Mouse (Mus musculus) embryonic facial prominence, embryonic 15.5 days (tissue): ENCODE data around the gene Nop10. TPM values are rescaled to one million over a fixed set of nuclear protein-coding genes. Genes with fewer than 3 reads are reported as not detected.
A peak's percentile ranks its signal among the peaks of the same experiment; 100 is the strongest.

Experiments
- ATAC-seq: fragments of 200-750 bp; cut with Nextera tagmentation; 2 replicates; pipeline ENCODE4 v1.8.0; 2017; ENCODE audit warnings: low read depth, moderate TSS enrichment; ENCODE audit not compliant: insufficient number of reproducible peaks, low FRiP score, low TSS enrichment
- H3K27ac ChIP-seq: fragments of 300-500 bp; sonication (generic); replicated peaks from 2 replicates; pipeline ENCODE4 v1.5.1; 2015; ENCODE audit warnings: mild to moderate bottlenecking, inconsistent platforms
- H3K27me3 ChIP-seq: fragments of 300-500 bp; sonication (generic); 2 replicates; pipeline ENCODE4 v1.6.1; 2015; ENCODE audit warnings: inconsistent platforms
- H3K36me3 ChIP-seq: fragments of 300-500 bp; sonication (generic); 2 replicates; pipeline ENCODE4 v1.6.1; 2015; ENCODE audit warnings: mild to moderate bottlenecking, inconsistent platforms
- H3K4me1 ChIP-seq: fragments of 300-500 bp; sonication (generic); 2 replicates; pipeline ENCODE4 v1.6.1; 2015; ENCODE audit warnings: inconsistent platforms
- H3K4me2 ChIP-seq: fragments of 300-500 bp; sonication (generic); replicated peaks from 2 replicates; pipeline ENCODE4 v1.6.1; 2015; ENCODE audit warnings: mild to moderate bottlenecking, inconsistent platforms
- H3K4me3 ChIP-seq: fragments of 300-500 bp; sonication (generic); replicated peaks from 2 replicates; pipeline ENCODE4 v1.5.1; 2015; ENCODE audit warnings: mild to moderate bottlenecking, inconsistent platforms
- H3K9ac ChIP-seq: fragments of 300-500 bp; sonication (generic); 2 replicates; pipeline ENCODE4 v1.6.1; 2015; ENCODE audit warnings: inconsistent platforms
- H3K9me3 ChIP-seq: fragments of 300-500 bp; sonication (generic); replicated peaks from 2 replicates; pipeline ENCODE4 v1.6.1; 2016; ENCODE audit warnings: inconsistent platforms
- WGBS: fragments of 180-500 bp; shearing (Covaris S2); methylation state at CpG from one replicate; pipeline ENCODE4 v1.1.7; 2015; 5-methylcytosine and 5-hydroxymethylcytosine counted together
- polyA plus RNA-seq: library from polyadenylated mRNA; unstranded; fragments of >200 nt; fragmentation: Nextera tagmentation; extraction: Ambion mirVana; gene quantifications from 2 replicates; pipeline ENCODE4 v1.2.1, GENCODE M21; 2015

The Nop10 gene
- polyA plus RNA-seq, 1 experiment from 2014 or later: 206 TPM

- Histone ChIP-seq H3K36me3 (no peaks in the 10 kb centered on the region), H3K9ac (no peak overlapping the region), H3K4me1 (peaks cover 13% of the 10 kb centered on the region), H3K9me3 (no peaks in the 10 kb centered on the region), H3K27ac (no peak overlapping the region), H3K4me3 (no peak overlapping the region), H3K27me3 (no peaks in the 10 kb centered on the region), H3K4me2 (no peak overlapping the region)
- WGBS: 69% methylated on average over 14 of the region's 14 CpGs
- no peak for ATAC-seq
Observed at GRCm38 (mm10) chr2:112241787-112242186, 19.9 kb upstream of the Nop10 start.

DNA sequence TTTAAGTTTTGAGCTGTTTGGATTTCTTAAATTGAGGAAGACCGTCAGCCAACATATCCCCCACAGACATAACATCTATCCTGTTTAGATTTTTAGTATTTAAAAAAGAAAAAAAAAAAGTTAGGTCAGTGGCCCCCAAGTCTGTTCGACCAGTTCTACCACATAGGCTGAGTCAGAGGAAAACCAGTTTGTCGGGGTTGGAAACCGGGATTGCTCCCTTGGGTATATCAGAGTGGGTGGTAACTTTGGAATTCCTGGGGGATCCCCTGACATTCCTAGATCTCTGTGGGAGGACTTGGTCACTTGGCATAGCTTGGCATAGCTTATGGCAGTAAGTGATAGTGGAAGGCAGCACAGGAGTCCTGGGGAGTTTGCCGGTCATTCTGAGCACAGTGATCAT is 16.4 kb upstream of the Nop10 start:
- no peaks in the 10 kb centered on the region for H3K9me3 ChIP-seq
- no peak for ATAC-seq
- no peaks in the 10 kb centered on the region for H3K27me3 ChIP-seq
- no peak overlapping the region for H3K27ac ChIP-seq
- H3K4me1 ChIP-seq: peaks cover 4% of the 10 kb centered on the region
- no peak overlapping the region for H3K4me3 ChIP-seq
- 59% methylated on average over 5 of the region's 5 CpGs for WGBS
- no peaks in the 10 kb centered on the region for H3K36me3 ChIP-seq
- H3K9ac ChIP-seq: no peak overlapping the region
- H3K4me2 ChIP-seq: no peak overlapping the region

DNA sequence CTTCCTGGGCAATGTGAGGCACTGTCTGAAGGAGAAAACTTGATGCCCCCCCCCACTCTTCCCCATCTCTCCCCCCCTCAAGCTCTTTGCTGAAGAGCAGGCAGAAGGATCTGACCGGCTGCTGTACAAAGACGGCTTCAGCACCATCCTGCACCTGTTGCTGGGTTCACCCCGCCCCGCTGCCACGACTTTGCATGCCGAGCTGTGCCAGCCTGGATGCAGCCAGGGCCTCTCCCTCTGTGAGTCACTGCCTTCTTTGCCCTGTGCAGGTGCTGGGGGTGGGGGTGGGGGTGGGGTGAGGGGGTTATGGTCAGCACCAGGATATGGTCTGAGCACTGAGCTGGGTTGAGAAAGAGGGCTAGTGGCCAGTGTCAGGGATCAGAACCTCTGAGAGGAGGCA is 15.5 kb upstream of the Nop10 start:
- Histone ChIP-seq H3K9ac (no peak overlapping the region), H3K36me3 (no peaks in the 10 kb centered on the region), H3K27ac (no peak overlapping the region), H3K9me3 (no peaks in the 10 kb centered on the region), H3K4me3 (no peak overlapping the region), H3K27me3 (no peaks in the 10 kb centered on the region), H3K4me2 (no peak overlapping the region), H3K4me1 (no peaks in the 10 kb centered on the region)
- 71% methylated on average over 6 of the region's 6 CpGs for WGBS
- no peak for ATAC-seq

- Histone ChIP-seq H3K36me3 (no peaks in the 10 kb centered on the region), H3K9me3 (no peaks in the 10 kb centered on the region), H3K27ac (no peak overlapping the region), H3K4me3 (no peak overlapping the region), H3K27me3 (no peaks in the 10 kb centered on the region), H3K9ac (no peak overlapping the region), H3K4me1 (no peaks in the 10 kb centered on the region), H3K4me2 (no peak overlapping the region)
- no peak for ATAC-seq
- WGBS: 77% methylated on average over 10 of the region's 10 CpGs
Observed at GRCm38 (mm10) chr2:112247323-112247722, 14.4 kb upstream of the Nop10 start.

DNA sequence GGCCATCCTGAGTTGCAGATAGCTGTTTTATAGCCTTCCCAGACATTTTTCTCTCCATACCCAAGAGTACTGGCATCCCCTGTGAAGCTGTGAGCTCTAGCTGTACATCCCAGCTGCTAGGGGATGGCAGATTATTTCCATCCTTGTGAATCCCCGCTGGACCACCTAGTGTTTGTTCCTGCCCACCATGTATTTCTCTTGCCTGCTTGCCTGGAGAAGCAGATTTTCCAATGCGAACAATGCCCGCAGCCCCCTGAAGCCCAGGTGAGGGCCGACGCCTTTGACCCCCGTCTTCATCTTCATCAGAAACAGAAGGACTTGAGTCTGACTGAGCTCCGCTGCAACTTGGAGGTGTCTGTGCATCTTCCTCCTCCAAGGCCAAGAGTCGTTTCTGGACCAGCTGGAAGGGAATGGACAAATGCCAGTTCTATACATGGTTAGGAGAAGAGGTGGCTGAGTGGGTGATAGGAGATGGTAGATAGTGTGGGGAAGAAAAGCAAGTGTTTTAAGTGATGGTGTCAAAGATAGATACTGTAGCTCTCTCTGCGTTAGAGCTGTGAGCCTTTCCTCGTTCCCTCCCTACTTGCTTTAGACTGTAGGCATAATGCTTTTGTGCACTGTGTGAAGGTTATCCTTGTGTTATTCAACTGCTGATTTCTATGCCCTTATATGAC is 11.8 kb upstream of the Nop10 start:
- no peak overlapping the region for H3K27ac ChIP-seq
- no peaks in the 10 kb centered on the region for H3K4me1 ChIP-seq
- no peak overlapping the region for H3K4me2 ChIP-seq
- WGBS: 94% methylated on average over 10 of the region's 10 CpGs
- H3K4me3 ChIP-seq: no peak overlapping the region
- no peak for ATAC-seq
- no peaks in the 10 kb centered on the region for H3K9me3 ChIP-seq
- H3K27me3 ChIP-seq: no peaks in the 10 kb centered on the region
- no peaks in the 10 kb centered on the region for H3K36me3 ChIP-seq
- H3K9ac ChIP-seq: no peak overlapping the region

DNA sequence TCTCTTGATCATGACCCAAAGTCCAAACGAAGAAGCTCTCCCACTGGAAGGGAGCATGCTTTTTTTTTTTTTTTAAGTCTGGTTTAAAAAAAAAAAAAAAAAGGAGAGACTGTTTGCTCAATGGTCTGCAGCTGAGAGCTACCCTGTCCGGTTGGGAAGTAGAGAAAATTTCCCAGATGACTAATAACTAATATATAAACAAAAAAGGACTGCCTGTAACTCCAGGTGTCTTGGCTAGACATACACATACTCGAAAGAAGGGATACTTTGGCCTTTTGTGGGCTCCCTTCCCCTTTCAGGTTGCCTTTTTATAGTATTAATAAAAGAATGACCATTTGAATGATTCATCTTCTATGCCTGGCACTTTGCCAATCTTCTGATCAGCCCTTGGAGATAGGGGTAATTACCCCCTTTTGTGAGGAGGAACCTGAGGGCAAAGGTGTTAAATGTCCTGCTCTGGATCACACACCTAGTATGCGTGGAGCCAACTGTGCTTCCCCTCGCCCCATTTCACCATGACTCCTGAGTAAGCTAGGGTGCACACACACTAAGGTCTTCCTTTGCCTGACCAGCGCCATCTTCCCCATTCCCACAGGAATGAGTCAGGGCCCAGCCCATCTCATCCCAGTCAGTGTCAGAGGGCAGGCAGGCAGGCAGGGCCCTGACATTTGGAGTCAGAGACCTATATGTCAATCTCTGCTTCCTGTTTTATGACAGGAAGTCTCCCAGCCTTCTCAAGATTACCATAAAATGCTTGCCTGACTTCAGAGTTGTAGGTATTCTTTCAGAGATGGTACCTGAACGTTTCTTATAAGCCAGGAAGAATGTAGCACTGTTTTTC is 6.8 kb upstream of the Nop10 start:
- H3K27ac ChIP-seq: no peak overlapping the region
- WGBS: 74% methylated on average over 7 of the region's 7 CpGs
- no peak overlapping the region for H3K4me2 ChIP-seq

GRCm38 (mm10) chr2:112259241-112259962 is 2.3 kb upstream of the Nop10 start, which contains the start of gene Nutm1:
Nutm1 (minus strand) TSS chr2:112259291.
- 61% methylated on average over 10 of the region's 10 CpGs for WGBS
- H3K4me3 ChIP-seq: no peak within 1 kb of the TSS
- H3K9ac ChIP-seq: no peak within 1 kb of the TSS
- H3K9me3 ChIP-seq: no peaks in the 10 kb centered on the region
- H3K4me1 ChIP-seq: peaks cover 14% of the 10 kb centered on the region
- no peak for ATAC-seq
- no peaks in the 10 kb centered on the region for H3K27me3 ChIP-seq
- no peaks in the 10 kb centered on the region for H3K36me3 ChIP-seq
- H3K4me2 ChIP-seq: no peak within 1 kb of the TSS
- H3K27ac ChIP-seq: no peak within 1 kb of the TSS

More for the DNA sequence above, 6.8 kb upstream of the Nop10 start:
- H3K4me1 ChIP-seq: no peaks in the 10 kb centered on the region
- no peak overlapping the region for H3K4me3 ChIP-seq
- no peaks in the 10 kb centered on the region for H3K9me3 ChIP-seq
- ATAC-seq: no peak
- H3K9ac ChIP-seq: no peak overlapping the region
- no peaks in the 10 kb centered on the region for H3K36me3 ChIP-seq
- H3K27me3 ChIP-seq: no peaks in the 10 kb centered on the region

DNA sequence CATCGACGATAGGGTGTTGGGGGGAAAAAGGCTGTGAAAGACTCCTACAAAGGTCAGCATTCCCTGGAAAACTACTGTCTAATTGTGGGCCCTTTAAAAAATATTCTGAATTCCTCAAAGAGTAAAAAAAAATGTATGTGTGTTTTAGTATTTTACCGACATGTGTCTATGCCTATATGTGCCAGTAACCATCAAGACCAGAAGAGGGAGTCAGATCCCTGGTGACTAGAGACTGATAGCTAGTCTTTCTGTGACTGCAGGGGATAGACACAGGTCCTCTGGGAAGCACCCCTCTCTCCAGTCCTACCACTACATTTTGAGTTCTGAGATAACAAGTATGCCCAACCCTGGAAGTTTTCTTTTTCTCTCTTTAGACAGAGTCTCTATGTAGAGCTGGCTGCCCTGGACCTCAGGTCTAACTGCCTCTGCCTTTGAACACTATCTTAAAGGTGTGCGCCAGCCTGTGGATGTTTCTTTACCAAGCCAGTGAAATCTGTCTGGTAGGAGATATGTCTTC is 1.1 kb downstream of the Nop10 start:
- Histone ChIP-seq H3K4me1 (peaks cover 35% of the 10 kb centered on the region), H3K4me2 (peak overlapping the region; percentile 57), H3K9me3 (no peaks in the 10 kb centered on the region), H3K27me3 (no peaks in the 10 kb centered on the region), H3K36me3 (no peaks in the 10 kb centered on the region), H3K27ac (no peak overlapping the region), H3K4me3 (peak overlapping the region; percentile 60), H3K9ac (peak overlapping the region; percentile 57)
- ATAC-seq: no peak
- 31% methylated on average over 4 of the region's 4 CpGs for WGBS

- 75% methylated on average over 4 of the region's 4 CpGs for WGBS
- H3K9ac ChIP-seq: no peak overlapping the region
- H3K27me3 ChIP-seq: no peaks in the 10 kb centered on the region
- peaks cover 41% of the 10 kb centered on the region for H3K4me1 ChIP-seq
- H3K27ac ChIP-seq: no peak overlapping the region
- ATAC-seq: no peak
- no peaks in the 10 kb centered on the region for H3K9me3 ChIP-seq
- no peak overlapping the region for H3K4me3 ChIP-seq
- H3K36me3 ChIP-seq: no peaks in the 10 kb centered on the region
- H3K4me2 ChIP-seq: no peak overlapping the region
Observed at GRCm38 (mm10) chr2:112264364-112264763, 2.6 kb downstream of the Nop10 start.

GRCm38 (mm10) chr2:112265448-112266241 is 3.9 kb downstream of the Nop10 start, which contains the start of gene Slc12a6:
Slc12a6 (plus strand) TSS chr2:112265825.
- Histone ChIP-seq H3K36me3 (no peaks in the 10 kb centered on the region), H3K27ac (peak within 1 kb of the TSS; percentile 85), H3K4me3 (peak within 1 kb of the TSS; percentile 79), H3K27me3 (no peaks in the 10 kb centered on the region), H3K9ac (peak within 1 kb of the TSS; percentile 55), H3K4me2 (peak within 1 kb of the TSS; percentile 76), H3K4me1 (peaks cover 41% of the 10 kb centered on the region), H3K9me3 (no peaks in the 10 kb centered on the region)
- under 1% methylated on average over 85 of the region's 85 CpGs for WGBS
- ATAC-seq: peak; percentile 94
